Mouse (Mus musculus): ENCODE results near the gene Tmc2.

DNA sequence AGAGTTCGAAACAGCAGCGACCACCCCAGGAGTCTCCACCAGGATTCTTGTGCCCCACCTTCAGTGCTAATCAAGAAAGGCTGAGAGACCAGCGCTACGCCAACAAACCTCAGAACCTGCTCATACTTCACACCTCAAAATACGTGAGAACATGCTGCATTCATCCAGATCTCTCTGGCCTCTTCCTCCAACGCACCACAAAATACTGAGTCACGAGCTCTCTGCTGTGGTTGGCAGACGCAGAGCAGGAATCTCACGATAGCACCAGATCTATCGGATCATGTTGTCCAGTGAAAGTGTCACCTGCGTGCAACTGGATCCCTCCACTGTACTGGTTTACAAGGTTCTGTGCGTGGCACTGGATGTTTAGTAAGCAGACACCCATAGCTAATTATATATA lies 6.6 kb upstream of the Tmc2 start:
- TF ChIP-seq CTCF (conservative IDR thresholded peaks at IDR 0.05; ENCODE audit: insufficient read depth, insufficient read length, low read depth, low read length) = no peak
- no peak for TF ChIP-seq POLR2A (IDR thresholded peaks at IDR 0.05; ENCODE audit: low read depth, low read length)

Measured in kidney, adult 2 months (tissue).